Mouse (Mus musculus) lung, postnatal 0 days (tissue): ENCODE results near the gene Entpd3. TPM values are rescaled to one million over a fixed set of nuclear protein-coding genes. Genes with fewer than 3 reads are reported as not detected.

ENCODE experiments used
- ATAC-seq: fragments of 200-750 bp; cut with Nextera tagmentation; 2 replicates; pipeline ENCODE4 v1.8.0; 2017; ENCODE audit warnings: moderate library complexity
- DNase-seq: peaks from one replicate; pipeline ENCODE4 v3.0.0-alpha.2; 2016; ENCODE audit warnings: low spot score
- H3K27ac ChIP-seq: fragments of 300-500 bp; sonication (generic); 2 replicates; pipeline ENCODE4 v1.5.1; 2014; ENCODE audit warnings: antibody characterized with exemption, mild to moderate bottlenecking, low read length, mixed read lengths
- H3K27me3 ChIP-seq: fragments of 300-500 bp; sonication (generic); replicated peaks from 2 replicates; pipeline ENCODE4 v1.6.1; 2014; ENCODE audit warnings: low read length, mixed read lengths; ENCODE audit not compliant: insufficient read depth
- H3K36me3 ChIP-seq: fragments of 300-500 bp; sonication (generic); 2 replicates; pipeline ENCODE4 v1.6.1; 2014; ENCODE audit warnings: low read length, mixed read lengths; ENCODE audit not compliant: insufficient read depth
- H3K4me1 ChIP-seq: fragments of 300-500 bp; sonication (generic); 2 replicates; pipeline ENCODE4 v1.6.1; 2014; ENCODE audit warnings: antibody characterized with exemption, low read depth, low read length, mixed read lengths; ENCODE audit not compliant: insufficient read depth
- H3K4me2 ChIP-seq: fragments of 300-500 bp; sonication (generic); replicated peaks from 2 replicates; pipeline ENCODE4 v1.6.1; 2014; ENCODE audit warnings: low read depth, mild to moderate bottlenecking, low read length, moderate library complexity, mixed read lengths
- H3K4me3 ChIP-seq: fragments of 300-500 bp; sonication (generic); 2 replicates; pipeline ENCODE4 v1.5.1; 2014; ENCODE audit warnings: low read depth, low read length
- H3K9ac ChIP-seq: fragments of 300-500 bp; sonication (generic); replicated peaks from 2 replicates; pipeline ENCODE4 v1.6.1; 2014; ENCODE audit warnings: low read depth, mild to moderate bottlenecking
- H3K9me3 ChIP-seq: fragments of 300-500 bp; sonication (generic); 2 replicates; pipeline ENCODE4 v1.6.1; 2016; ENCODE audit warnings: low read length, mixed read lengths
- CTCF ChIP-seq: IDR thresholded peaks from 2 replicates; pipeline ENCODE4 v1.5.1; 2016; ENCODE audit warnings: antibody characterized with exemption, mild to moderate bottlenecking
- EP300 ChIP-seq: IDR thresholded peaks from 2 replicates; pipeline ENCODE4 v1.6.1; 2016; ENCODE audit warnings: antibody characterized with exemption, mild to moderate bottlenecking, control low read depth
- WGBS: fragments of 180-500 bp; shearing (Covaris S2); extraction: QIAGEN DNeasy Blood & Tissue Kit; methylation state at CpG from one replicate; pipeline ENCODE4 v1.1.7; 2014; 5-methylcytosine and 5-hydroxymethylcytosine counted together
- polyA plus RNA-seq: library from polyadenylated mRNA; unstranded; fragments of >200 nt; fragmentation: Nextera tagmentation; extraction: Ambion mirVana; gene quantifications from 2 replicates; pipeline ENCODE4 v1.2.1, GENCODE M21; 2015

Gene Entpd3
- 3.6 and 4.1 TPM in 2 replicates for polyA plus RNA-seq

GRCm38 (mm10) chr9:120539662-120540251 is at the start of gene Entpd3:
Entpd3 (plus strand) TSS chr9:120539818.
- Histone ChIP-seq H3K9me3 (no peaks in the 10 kb centered on the region), H3K4me1 (no peaks in the 10 kb centered on the region; the same call in 1 of the 2 replicates), H3K36me3 (no peaks in the 10 kb centered on the region), H3K4me2 (peak within 1 kb of the TSS; percentile 80), H3K9ac (0 out of 2 replicates have a peak within 1 kb of the TSS, but pooled peaks have one; percentile 6), H3K4me3 (peak within 1 kb of the TSS; percentile 34), H3K27ac (no peak within 1 kb of the TSS), H3K27me3 (no peaks in the 10 kb centered on the region; the same call in 1 of the 2 replicates)
- ATAC-seq (no peak), DNase-seq (peak; percentile 53)
- TF ChIP-seq CTCF (no peak), EP300 (no peak)
- WGBS = 2% methylated on average over 26 of the region's 31 CpGs

- no peak overlapping the region for H3K27ac ChIP-seq
- peak; percentile 29 for TF ChIP-seq CTCF
- TF ChIP-seq EP300 = no peak
- 70% methylated on average over 3 of the region's 3 CpGs for WGBS
- H3K9me3 ChIP-seq = no peaks in the 10 kb centered on the region
- ATAC-seq = no peak
- peaks cover 19% of the 10 kb centered on the region; the same call in 1 of the 2 replicates for H3K36me3 ChIP-seq
- H3K27me3 ChIP-seq = no peaks in the 10 kb centered on the region
- no peak overlapping the region; the same call in 1 of the 2 replicates for H3K4me3 ChIP-seq
- 0 out of 2 replicates have a peak, but pooled peaks cover 5% of the 10 kb centered on the region for H3K4me1 ChIP-seq
- H3K9ac ChIP-seq = no peak overlapping the region
- H3K4me2 ChIP-seq = peak overlapping the region; percentile 91; the same call in 1 of the 2 replicates
- peak; percentile 28 for DNase-seq
Observed at GRCm38 (mm10) chr9:120491509-120491908, 48.1 kb upstream of the Entpd3 start.

- H3K27me3 ChIP-seq = no peaks in the 10 kb centered on the region
- WGBS = under 1% methylated on average over 19 of the region's 19 CpGs
- peaks cover 19% of the 10 kb centered on the region; the same call in 1 of the 2 replicates for H3K36me3 ChIP-seq
- ATAC-seq = peak; percentile 52
- H3K9ac ChIP-seq = peak within 1 kb of the TSS; percentile 96
- no peaks in the 10 kb centered on the region for H3K9me3 ChIP-seq
- TF ChIP-seq CTCF (no peak), EP300 (no peak)
- 0 out of 2 replicates have a peak, but pooled peaks cover 5% of the 10 kb centered on the region for H3K4me1 ChIP-seq
- peak; percentile 23 for DNase-seq
- peak within 1 kb of the TSS; percentile 91 for H3K27ac ChIP-seq
- H3K4me2 ChIP-seq = peak within 1 kb of the TSS; percentile 91
- H3K4me3 ChIP-seq = peak within 1 kb of the TSS; percentile 97
Observed at GRCm38 (mm10) chr9:120492010-120492399, 47.6 kb upstream of the Entpd3 start, which contains the start of gene Eif1b. Eif1b (plus strand) TSS chr9:120492232.

GRCm38 (mm10) chr9:120492400-120493351 is 46.9 kb upstream of the Entpd3 start:
- DNase-seq (peak; percentile 81), ATAC-seq (peak; percentile 88)
- H3K27ac ChIP-seq = peak overlapping the region; percentile 91
- H3K27me3 ChIP-seq = no peaks in the 10 kb centered on the region
- H3K4me3 ChIP-seq = peak overlapping the region; percentile 97
- H3K4me2 ChIP-seq = peak overlapping the region; percentile 91
- H3K9ac ChIP-seq = peak overlapping the region; percentile 96
- 0 out of 2 replicates have a peak, but pooled peaks have one; percentile 1 for TF ChIP-seq CTCF
- no peak for TF ChIP-seq EP300
- H3K36me3 ChIP-seq = peaks cover 19% of the 10 kb centered on the region; the same call in 1 of the 2 replicates
- no peaks in the 10 kb centered on the region for H3K9me3 ChIP-seq
- H3K4me1 ChIP-seq = 0 out of 2 replicates have a peak, but pooled peaks cover 5% of the 10 kb centered on the region
- WGBS = under 1% methylated on average over 36 of the region's 97 CpGs

GRCm38 (mm10) chr9:120493781-120494180 is 45.8 kb upstream of the Entpd3 start:
- Histone ChIP-seq H3K4me1 (0 out of 2 replicates have a peak, but pooled peaks cover 5% of the 10 kb centered on the region), H3K4me3 (peak overlapping the region; percentile 97; the same call in 1 of the 2 replicates), H3K9ac (no peak overlapping the region), H3K36me3 (peaks cover 19% of the 10 kb centered on the region; the same call in 1 of the 2 replicates), H3K9me3 (no peaks in the 10 kb centered on the region), H3K4me2 (peak overlapping the region; percentile 91), H3K27ac (no peak overlapping the region), H3K27me3 (no peaks in the 10 kb centered on the region)
- DNase-seq = no peak
- ATAC-seq = no peak
- TF ChIP-seq CTCF (no peak), EP300 (no peak)
- WGBS = 58% methylated on average over 12 of the region's 12 CpGs

GRCm38 (mm10) chr9:120496691-120497090 is 42.9 kb upstream of the Entpd3 start:
- DNase-seq = peak; percentile 80
- H3K4me1 ChIP-seq = 0 out of 2 replicates have a peak, but pooled peaks cover 5% of the 10 kb centered on the region
- peak; percentile 94 for TF ChIP-seq CTCF
- no peak for TF ChIP-seq EP300
- no peaks in the 10 kb centered on the region for H3K27me3 ChIP-seq
- no peak overlapping the region for H3K4me3 ChIP-seq
- no peak overlapping the region for H3K27ac ChIP-seq
- H3K9me3 ChIP-seq = no peaks in the 10 kb centered on the region
- no peak overlapping the region for H3K9ac ChIP-seq
- peaks cover 19% of the 10 kb centered on the region; the same call in 1 of the 2 replicates for H3K36me3 ChIP-seq
- WGBS = 1% methylated on average over 3 of the region's 3 CpGs
- peak; percentile 27; the same call in 1 of the 2 replicates for ATAC-seq
- H3K4me2 ChIP-seq = no peak overlapping the region
